Mouse (Mus musculus): ENCODE measurements around the gene Snrk. TPM values are rescaled to one million over a fixed set of nuclear protein-coding genes. Genes with fewer than 3 reads are reported as not detected.

Snrk gene
- polyA plus RNA-seq, 1 experiment from 2014 or later, result 28.6 TPM

GRCm38 (mm10) chr9:122115552-122115951 lies 1.5 kb upstream of the Snrk start:
- no peak overlapping the region for H3K4me3 ChIP-seq (ENCODE audit: low read depth, low read length)
- H3K27ac ChIP-seq (replicated peaks; ENCODE audit: low read depth, low read length), result no peak overlapping the region
- H3K4me2 ChIP-seq (ENCODE audit: low read depth, severe bottlenecking), result no peak overlapping the region
- H3K9me3 ChIP-seq (ENCODE audit: control insufficient read depth, low read length), result no peaks in the 10 kb centered on the region
- no peaks in the 10 kb centered on the region for H3K36me3 ChIP-seq (ENCODE audit: control insufficient read depth, insufficient read depth, low read length)
- H3K27me3 ChIP-seq (ENCODE audit: control insufficient read depth, insufficient read depth, low read length), result no peaks in the 10 kb centered on the region
- H3K9ac ChIP-seq (ENCODE audit: low read length), result no peak overlapping the region
- 67% methylated on average over 4 of the region's 4 CpGs for WGBS
- DNase-seq (ENCODE audit: low spot score), result no peak
- no peaks in the 10 kb centered on the region; the same call in 1 of the 2 replicates for H3K4me1 ChIP-seq (ENCODE audit: control insufficient read depth, insufficient read depth, low read length)
- no peak for ATAC-seq (ENCODE audit: insufficient number of reproducible peaks, low FRiP score, low TSS enrichment, low read depth)

DNA sequence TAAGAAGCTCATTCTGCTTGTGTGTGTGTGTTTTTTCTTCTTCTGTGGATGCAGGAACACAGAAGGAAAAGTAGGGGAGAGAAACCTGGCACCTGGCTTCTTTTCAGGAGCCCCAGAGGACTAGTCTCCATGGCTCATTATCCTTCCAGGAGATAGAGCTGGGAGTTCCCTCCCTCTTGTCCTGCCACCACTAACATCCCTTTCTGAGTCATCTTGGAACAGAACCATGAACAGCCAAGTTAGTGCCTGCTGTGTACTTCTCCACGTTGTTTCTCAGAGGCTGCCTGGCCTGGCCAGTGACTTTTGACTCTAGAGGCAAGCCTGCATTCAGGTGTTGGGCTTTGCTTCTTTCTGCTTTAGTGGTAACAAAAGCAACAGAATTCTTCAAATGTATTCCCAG lies 707 bp upstream of the Snrk start:
- 71% methylated on average over 1 of the region's 1 CpGs for WGBS
- Histone ChIP-seq H3K9ac (ENCODE audit: low read length) (no peak overlapping the region), H3K4me3 (ENCODE audit: low read depth, low read length) (no peak overlapping the region), H3K4me1 (ENCODE audit: control insufficient read depth, insufficient read depth, low read length) (no peaks in the 10 kb centered on the region; the same call in 1 of the 2 replicates), H3K27me3 (ENCODE audit: control insufficient read depth, insufficient read depth, low read length) (no peaks in the 10 kb centered on the region), H3K36me3 (ENCODE audit: control insufficient read depth, insufficient read depth, low read length) (no peaks in the 10 kb centered on the region), H3K27ac (replicated peaks; ENCODE audit: low read depth, low read length) (no peak overlapping the region), H3K9me3 (ENCODE audit: control insufficient read depth, low read length) (no peaks in the 10 kb centered on the region), H3K4me2 (ENCODE audit: low read depth, severe bottlenecking) (no peak overlapping the region)
- no peak for ATAC-seq (ENCODE audit: insufficient number of reproducible peaks, low FRiP score, low TSS enrichment, low read depth)
- DNase-seq (ENCODE audit: low spot score), result no peak

DNA sequence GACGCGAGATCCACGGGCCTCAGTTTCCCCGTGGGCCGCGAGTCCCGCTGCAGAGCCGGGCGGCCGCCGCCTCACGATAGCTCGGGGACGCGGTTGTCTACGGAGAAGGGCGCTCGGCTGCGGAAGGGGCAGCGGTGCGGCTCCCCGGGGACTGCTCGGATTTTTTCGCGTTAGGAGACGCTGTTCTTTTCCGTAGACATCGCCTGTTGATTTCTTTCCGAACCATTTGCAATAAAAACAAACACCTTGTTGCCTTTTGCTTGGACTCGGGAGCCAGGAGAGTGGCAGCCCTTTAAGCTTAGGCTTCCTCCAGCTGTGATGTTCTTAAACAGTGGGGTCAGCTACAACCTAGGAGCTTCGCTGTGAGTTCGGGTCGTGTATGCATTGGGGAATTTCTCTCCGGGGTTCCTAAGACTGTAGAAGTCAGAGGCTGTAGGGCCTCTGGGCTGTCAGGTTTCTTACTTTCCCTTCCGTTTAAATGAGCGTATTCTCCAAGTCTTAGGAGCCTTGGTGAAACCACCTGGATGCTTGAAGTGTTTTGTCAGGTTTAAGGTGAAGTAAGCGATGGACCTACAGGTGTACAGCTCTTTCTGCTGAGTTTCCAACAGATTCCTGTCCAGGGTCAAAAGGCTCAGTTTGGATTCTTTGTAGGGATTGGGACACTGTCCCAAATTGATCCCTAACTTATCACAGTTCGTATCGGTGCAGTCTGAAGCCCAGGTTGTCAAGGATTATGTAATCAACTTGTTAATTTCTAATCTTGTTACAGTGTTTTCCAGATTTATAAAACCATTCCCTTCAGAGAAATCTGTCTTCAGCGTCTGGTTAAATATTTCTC lies 845 bp downstream of the Snrk start:
- no peaks in the 10 kb centered on the region for H3K36me3 ChIP-seq (ENCODE audit: control insufficient read depth, insufficient read depth, low read length)
- H3K9ac ChIP-seq (ENCODE audit: low read length), result peak overlapping the region; percentile 87
- no peak overlapping the region; the same call in 1 of the 2 replicates for H3K27ac ChIP-seq (replicated peaks; ENCODE audit: low read depth, low read length)
- peak overlapping the region; percentile 82 for H3K4me2 ChIP-seq (ENCODE audit: low read depth, severe bottlenecking)
- ATAC-seq (ENCODE audit: insufficient number of reproducible peaks, low FRiP score, low TSS enrichment, low read depth) (no peak), DNase-seq (ENCODE audit: low spot score) (peak; percentile 46)
- no peaks in the 10 kb centered on the region; the same call in 1 of the 2 replicates for H3K4me1 ChIP-seq (ENCODE audit: control insufficient read depth, insufficient read depth, low read length)
- no peaks in the 10 kb centered on the region for H3K9me3 ChIP-seq (ENCODE audit: control insufficient read depth, low read length)
- WGBS, result 5% methylated on average over 40 of the region's 40 CpGs
- no peaks in the 10 kb centered on the region for H3K27me3 ChIP-seq (ENCODE audit: control insufficient read depth, insufficient read depth, low read length)
- peak overlapping the region; percentile 76 for H3K4me3 ChIP-seq (ENCODE audit: low read depth, low read length)

- Histone ChIP-seq H3K9ac (ENCODE audit: low read length) (no peak overlapping the region), H3K9me3 (ENCODE audit: control insufficient read depth, low read length) (no peaks in the 10 kb centered on the region), H3K36me3 (ENCODE audit: control insufficient read depth, insufficient read depth, low read length) (no peaks in the 10 kb centered on the region), H3K4me3 (ENCODE audit: low read depth, low read length) (no peak overlapping the region), H3K4me2 (ENCODE audit: low read depth, severe bottlenecking) (no peak overlapping the region), H3K4me1 (ENCODE audit: control insufficient read depth, insufficient read depth, low read length) (no peaks in the 10 kb centered on the region; the same call in 1 of the 2 replicates), H3K27ac (replicated peaks; ENCODE audit: low read depth, low read length) (no peak overlapping the region), H3K27me3 (ENCODE audit: control insufficient read depth, insufficient read depth, low read length) (no peaks in the 10 kb centered on the region)
- no peak for ATAC-seq (ENCODE audit: insufficient number of reproducible peaks, low FRiP score, low TSS enrichment, low read depth)
- WGBS, result 51% methylated on average over 3 of the region's 3 CpGs
- DNase-seq (ENCODE audit: low spot score), result peak; percentile 48
Measured at GRCm38 (mm10) chr9:122120089-122120488, 3.0 kb downstream of the Snrk start.

- H3K9ac ChIP-seq (ENCODE audit: low read length), result no peak overlapping the region
- no peaks in the 10 kb centered on the region for H3K9me3 ChIP-seq (ENCODE audit: control insufficient read depth, low read length)
- H3K36me3 ChIP-seq (ENCODE audit: control insufficient read depth, insufficient read depth, low read length), result no peaks in the 10 kb centered on the region
- no peak overlapping the region for H3K4me3 ChIP-seq (ENCODE audit: low read depth, low read length)
- no peaks in the 10 kb centered on the region for H3K27me3 ChIP-seq (ENCODE audit: control insufficient read depth, insufficient read depth, low read length)
- H3K4me1 ChIP-seq (ENCODE audit: control insufficient read depth, insufficient read depth, low read length), result no peaks in the 10 kb centered on the region; the same call in 1 of the 2 replicates
- 89% methylated on average over 5 of the region's 5 CpGs for WGBS
- H3K4me2 ChIP-seq (ENCODE audit: low read depth, severe bottlenecking), result no peak overlapping the region
- no peak for ATAC-seq (ENCODE audit: insufficient number of reproducible peaks, low FRiP score, low TSS enrichment, low read depth)
- no peak for DNase-seq (ENCODE audit: low spot score)
- no peak overlapping the region for H3K27ac ChIP-seq (replicated peaks; ENCODE audit: low read depth, low read length)
Measured at GRCm38 (mm10) chr9:122122113-122122512, 5.0 kb downstream of the Snrk start.

GRCm38 (mm10) chr9:122123181-122123580 lies 6.1 kb downstream of the Snrk start:
- H3K36me3 ChIP-seq (ENCODE audit: control insufficient read depth, insufficient read depth, low read length), result no peaks in the 10 kb centered on the region
- no peak for ATAC-seq (ENCODE audit: insufficient number of reproducible peaks, low FRiP score, low TSS enrichment, low read depth)
- H3K9me3 ChIP-seq (ENCODE audit: control insufficient read depth, low read length), result no peaks in the 10 kb centered on the region

GRCm38 (mm10) chr9:122125723-122126290 lies 8.7 kb downstream of the Snrk start:
- Histone ChIP-seq H3K36me3 (ENCODE audit: control insufficient read depth, insufficient read depth, low read length) (no peaks in the 10 kb centered on the region), H3K9ac (ENCODE audit: low read length) (no peak overlapping the region), H3K27me3 (ENCODE audit: control insufficient read depth, insufficient read depth, low read length) (no peaks in the 10 kb centered on the region), H3K4me2 (ENCODE audit: low read depth, severe bottlenecking) (no peak overlapping the region), H3K4me1 (ENCODE audit: control insufficient read depth, insufficient read depth, low read length) (no peaks in the 10 kb centered on the region), H3K27ac (replicated peaks; ENCODE audit: low read depth, low read length) (no peak overlapping the region), H3K9me3 (ENCODE audit: control insufficient read depth, low read length) (no peaks in the 10 kb centered on the region), H3K4me3 (ENCODE audit: low read depth, low read length) (no peak overlapping the region)
- DNase-seq (ENCODE audit: low spot score), result no peak
- ATAC-seq (ENCODE audit: insufficient number of reproducible peaks, low FRiP score, low TSS enrichment, low read depth), result no peak
- 68% methylated on average over 5 of the region's 5 CpGs for whole genome bisulfite sequencing

More at GRCm38 (mm10) chr9:122123181-122123580, 6.1 kb downstream of the Snrk start:
- H3K27ac ChIP-seq (replicated peaks; ENCODE audit: low read depth, low read length), result no peak overlapping the region
- no peaks in the 10 kb centered on the region; the same call in 1 of the 2 replicates for H3K4me1 ChIP-seq (ENCODE audit: control insufficient read depth, insufficient read depth, low read length)
- WGBS, result 71% methylated on average over 5 of the region's 5 CpGs
- H3K4me2 ChIP-seq (ENCODE audit: low read depth, severe bottlenecking), result no peak overlapping the region
- no peak for DNase-seq (ENCODE audit: low spot score)
- no peak overlapping the region for H3K4me3 ChIP-seq (ENCODE audit: low read depth, low read length)
- H3K9ac ChIP-seq (ENCODE audit: low read length), result no peak overlapping the region
- no peaks in the 10 kb centered on the region for H3K27me3 ChIP-seq (ENCODE audit: control insufficient read depth, insufficient read depth, low read length)

DNA sequence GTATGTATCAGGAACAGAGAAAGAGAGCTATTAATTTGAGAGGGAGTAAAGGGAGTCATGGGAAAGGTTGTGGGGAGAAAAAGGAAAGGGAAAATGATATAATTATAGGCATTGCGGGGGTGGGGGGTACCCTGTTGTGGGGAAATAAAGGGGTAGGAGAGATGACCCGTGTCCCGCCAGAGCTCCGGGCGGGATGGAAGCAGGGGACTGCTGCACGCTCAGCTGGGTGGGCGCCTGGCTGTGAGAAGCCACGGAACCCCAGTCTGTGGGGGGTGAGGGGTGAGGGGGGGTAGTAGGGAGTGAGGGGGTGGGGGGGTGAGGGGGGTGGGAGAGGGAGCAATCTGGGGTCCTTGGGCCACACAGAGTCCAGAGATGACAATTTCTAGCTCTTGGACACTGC lies 9.7 kb downstream of the Snrk start:
- H3K27me3 ChIP-seq (ENCODE audit: control insufficient read depth, insufficient read depth, low read length), result no peaks in the 10 kb centered on the region
- no peaks in the 10 kb centered on the region for H3K9me3 ChIP-seq (ENCODE audit: control insufficient read depth, low read length)
- WGBS, result 86% methylated on average over 8 of the region's 8 CpGs
- H3K27ac ChIP-seq (replicated peaks; ENCODE audit: low read depth, low read length), result no peak overlapping the region
- H3K4me3 ChIP-seq (ENCODE audit: low read depth, low read length), result no peak overlapping the region
- no peak overlapping the region for H3K4me2 ChIP-seq (ENCODE audit: low read depth, severe bottlenecking)
- no peaks in the 10 kb centered on the region for H3K4me1 ChIP-seq (ENCODE audit: control insufficient read depth, insufficient read depth, low read length)
- no peak overlapping the region for H3K9ac ChIP-seq (ENCODE audit: low read length)
- no peak for ATAC-seq (ENCODE audit: insufficient number of reproducible peaks, low FRiP score, low TSS enrichment, low read depth)
- DNase-seq (ENCODE audit: low spot score), result no peak
- no peaks in the 10 kb centered on the region for H3K36me3 ChIP-seq (ENCODE audit: control insufficient read depth, insufficient read depth, low read length)

Data from limb, embryonic 11.5 days (tissue).